Mouse (Mus musculus): ENCODE results near the gene Tspan14.

Tspan14 gene

DNA sequence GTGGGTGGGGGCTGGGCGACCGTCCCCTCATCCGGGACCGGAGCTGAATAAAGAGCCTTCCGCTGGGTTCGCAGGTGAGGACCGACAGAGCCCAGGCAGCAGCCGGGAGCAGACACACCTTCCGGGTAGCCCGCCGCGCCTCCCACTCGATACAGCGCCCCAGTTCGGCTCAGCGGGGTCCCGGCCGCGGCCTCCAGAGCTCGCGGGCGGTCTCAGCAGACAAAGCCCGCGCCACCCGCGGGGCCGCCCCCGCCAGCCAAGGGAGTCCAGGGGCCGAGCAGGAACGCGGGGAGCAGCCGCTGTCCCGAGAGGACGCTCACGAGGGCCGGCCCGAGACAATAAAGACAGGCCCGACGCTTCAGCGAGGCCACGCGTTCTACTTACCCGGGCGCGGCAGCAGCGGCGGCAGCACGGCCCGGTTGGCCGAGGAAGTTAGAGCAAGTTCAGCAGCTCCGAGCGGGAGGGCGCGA, at the start of gene Tspan14:
TSS of gene Tspan14 (minus strand) at position 416 of the 470 bp plus-strand sequence.
- DNase-seq (ENCODE audit: low spot score), result no peak

DNA sequence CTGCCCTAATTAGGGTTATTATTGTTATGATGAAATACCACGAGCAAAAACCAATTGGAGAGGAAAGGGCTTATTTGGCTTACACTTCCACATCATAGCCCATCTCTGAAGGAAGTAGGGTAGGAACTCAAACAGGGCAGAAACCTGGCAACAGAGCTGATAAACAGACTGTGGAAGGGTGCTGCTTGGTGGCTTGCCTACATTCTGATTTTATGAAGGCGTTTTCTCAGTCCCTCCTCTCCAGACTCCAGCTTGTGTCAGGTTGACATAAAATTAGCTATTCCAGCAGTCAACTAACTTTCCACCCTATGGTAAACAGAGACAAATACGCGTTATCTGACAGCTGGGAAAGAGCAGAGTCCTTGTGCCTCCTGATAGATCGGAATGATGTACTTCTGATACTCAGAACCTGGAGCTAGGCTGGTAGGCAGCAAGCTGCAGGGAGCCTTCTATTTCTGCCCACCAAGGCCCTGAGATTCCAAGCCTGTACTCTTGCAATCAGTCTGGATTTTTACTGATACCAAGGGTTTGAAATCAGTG, 48.2 kb upstream of the Tspan14 start:
- DNase-seq (ENCODE audit: low spot score), result no peak

DNA sequence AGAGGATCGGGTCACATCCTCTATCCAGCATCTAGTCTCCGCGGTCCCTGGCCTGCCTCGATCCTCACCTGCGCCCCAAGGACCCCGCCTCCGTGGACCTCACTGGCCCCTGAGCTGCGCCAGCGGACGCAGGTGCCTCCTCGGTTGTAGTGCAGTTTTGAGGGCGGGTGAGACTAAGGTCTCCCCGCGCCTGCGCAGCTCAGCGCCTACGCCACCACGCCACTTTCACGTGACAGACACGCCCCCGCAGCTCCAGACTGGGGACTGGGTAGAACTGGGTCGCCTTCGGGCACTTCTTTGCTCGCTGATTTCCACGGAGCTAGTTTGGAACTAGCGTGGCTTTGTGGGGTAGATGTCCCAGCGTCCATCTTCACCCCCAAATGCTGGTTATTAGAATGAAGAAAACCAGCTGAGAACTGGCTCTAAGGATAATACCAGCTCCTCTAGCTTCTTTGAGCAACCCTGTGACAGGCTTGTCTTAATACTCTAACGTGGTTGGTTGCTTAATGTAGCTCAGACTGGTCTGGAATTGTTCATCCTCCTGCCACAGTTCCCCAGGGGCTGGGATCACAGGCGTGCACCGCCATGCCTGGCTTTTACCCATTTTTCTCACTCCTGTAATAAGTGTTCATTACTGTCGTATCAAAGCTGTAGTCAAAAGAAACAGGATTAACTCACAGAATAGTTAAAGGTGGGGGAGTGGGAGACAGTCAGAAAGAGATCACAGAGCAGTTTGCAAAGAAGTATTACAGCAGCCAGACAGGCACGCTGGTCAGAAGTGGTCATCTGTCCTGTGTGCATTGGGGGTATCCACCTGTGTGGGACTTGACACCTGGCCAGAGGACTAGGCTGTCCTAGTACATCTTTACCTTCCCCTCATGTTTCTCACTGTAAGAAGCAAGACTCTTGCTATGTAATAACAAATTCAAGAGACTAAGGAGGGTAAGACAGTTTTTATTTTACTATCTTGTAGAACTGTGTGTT, 47.3 kb upstream of the Tspan14 start, which contains the start of gene Fam213a:
TSS of gene Fam213a (minus strand) at position 159 of the 984 bp plus-strand sequence.
- DNase-seq (ENCODE audit: low spot score), result peak; percentile 83

DNA sequence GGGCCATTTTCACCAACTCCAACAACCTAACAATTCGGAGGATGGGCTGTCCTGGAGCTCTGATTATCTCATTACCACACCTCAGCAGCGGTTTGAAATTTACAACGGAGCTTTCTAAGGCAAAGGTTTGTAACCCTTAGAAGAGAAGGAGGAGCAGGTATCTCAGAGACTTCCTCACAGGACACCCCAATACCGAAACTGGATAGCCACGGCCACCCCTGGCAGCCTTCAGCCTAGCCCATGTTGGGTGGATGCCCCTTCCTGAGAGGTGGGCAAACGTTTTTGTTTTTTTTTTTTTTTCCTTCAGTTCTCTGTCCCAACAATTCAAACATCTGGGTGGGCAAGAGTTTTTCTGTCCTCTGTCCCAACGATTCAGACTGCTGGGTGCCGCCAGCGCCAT, 46.5 kb upstream of the Tspan14 start:
- no peak for DNase-seq (ENCODE audit: low spot score)

DNA sequence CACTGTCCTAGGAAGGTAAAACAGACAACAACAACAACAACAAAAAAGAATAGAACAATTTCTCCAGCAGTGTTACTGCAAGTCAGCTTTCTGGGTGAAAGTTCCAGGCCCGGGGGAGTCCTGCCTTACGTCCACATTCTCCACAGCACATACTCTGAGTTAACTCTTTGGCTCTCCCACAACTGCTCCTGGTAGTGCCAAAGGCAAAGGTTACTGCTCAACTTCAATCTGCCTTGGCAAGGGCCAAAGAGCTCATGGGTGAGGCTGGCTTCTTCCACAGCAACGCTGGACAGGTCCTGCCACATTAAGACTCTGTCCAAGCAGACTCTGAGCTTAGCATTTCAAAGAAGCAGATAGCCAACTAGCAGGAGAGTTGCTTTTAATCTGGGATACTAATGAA, 45.3 kb upstream of the Tspan14 start:
- no peak for DNase-seq (ENCODE audit: low spot score)

DNA sequence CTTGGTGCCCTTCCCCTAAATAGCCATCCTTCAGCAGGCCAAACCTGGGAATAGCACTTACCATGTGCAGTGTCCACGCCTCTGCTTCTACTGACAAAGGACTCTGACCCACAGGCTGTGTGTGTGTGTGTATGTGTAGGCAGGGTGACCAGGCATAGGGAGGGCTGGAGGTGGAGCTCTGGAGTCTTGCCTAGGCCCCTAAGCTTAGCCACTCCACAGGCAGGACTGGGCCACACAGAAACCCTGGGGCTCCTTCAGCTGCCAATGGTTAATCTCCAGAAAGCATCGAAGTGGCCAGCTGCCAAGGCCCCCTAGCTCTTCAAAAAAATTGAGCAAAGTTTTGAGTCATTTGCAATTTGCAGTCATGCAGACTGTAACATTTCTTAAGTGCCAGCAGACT, 41.5 kb upstream of the Tspan14 start:
- DNase-seq (ENCODE audit: low spot score), result no peak

DNA sequence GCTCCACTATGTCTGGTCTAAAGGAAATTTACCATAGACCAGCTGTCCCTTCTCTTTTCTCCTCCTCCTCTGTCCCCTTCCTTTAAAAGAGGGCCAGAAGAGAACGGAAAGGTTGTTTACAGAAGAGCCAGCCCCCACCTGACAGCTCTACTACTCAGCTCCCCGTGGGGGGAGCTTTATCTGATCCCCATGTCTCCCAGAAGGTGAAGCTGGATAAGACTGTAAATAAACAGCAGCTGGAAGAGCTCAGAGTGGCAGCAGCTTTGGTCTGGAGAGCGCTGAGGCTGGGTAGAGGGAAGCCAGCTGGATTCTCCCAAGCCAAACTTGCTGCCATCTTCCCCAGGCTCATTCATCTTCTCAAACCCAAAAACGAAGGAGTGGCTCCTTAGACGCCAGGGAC, 41.0 kb upstream of the Tspan14 start:
- DNase-seq (ENCODE audit: low spot score), result no peak

DNA sequence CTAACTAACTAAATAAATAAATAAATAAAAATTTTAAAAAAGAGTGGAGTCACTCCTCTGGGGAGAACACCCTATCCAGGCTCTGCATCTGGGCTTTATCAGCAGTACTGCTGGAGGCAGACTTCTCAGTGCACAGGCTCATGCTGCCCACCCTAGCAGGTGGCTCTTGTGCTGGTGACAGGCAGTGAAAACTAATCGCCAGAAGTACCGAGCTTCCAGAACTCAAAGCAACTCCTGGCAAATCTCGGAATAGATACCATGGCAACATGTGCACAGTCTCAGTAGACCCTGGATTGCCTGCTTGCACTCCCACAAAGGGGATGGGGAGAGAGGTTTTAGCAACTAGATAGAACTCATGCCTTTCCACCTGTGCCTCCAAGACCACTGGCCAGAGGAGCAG, 40.3 kb upstream of the Tspan14 start:
- DNase-seq (ENCODE audit: low spot score), result no peak

DNA sequence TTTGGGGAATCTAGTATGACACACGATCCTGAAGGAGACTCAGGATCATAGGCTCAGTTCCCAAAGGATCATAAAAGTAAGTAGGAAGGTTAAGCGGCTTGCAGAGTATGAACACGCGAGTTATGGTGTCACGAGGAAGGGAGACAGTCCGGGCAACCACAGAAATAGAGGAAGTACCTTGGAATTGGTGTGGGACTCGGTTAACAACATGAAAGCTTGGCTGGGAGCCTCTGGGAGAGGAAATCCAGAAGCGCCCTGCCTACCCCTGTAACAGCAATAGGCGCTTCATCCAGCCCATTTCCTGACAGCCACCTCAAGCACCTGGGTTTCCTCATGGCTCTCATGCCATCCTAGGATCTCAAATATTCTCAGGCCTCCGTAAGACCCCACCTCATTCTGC, 39.7 kb upstream of the Tspan14 start:
- no peak for DNase-seq (ENCODE audit: low spot score)

DNA sequence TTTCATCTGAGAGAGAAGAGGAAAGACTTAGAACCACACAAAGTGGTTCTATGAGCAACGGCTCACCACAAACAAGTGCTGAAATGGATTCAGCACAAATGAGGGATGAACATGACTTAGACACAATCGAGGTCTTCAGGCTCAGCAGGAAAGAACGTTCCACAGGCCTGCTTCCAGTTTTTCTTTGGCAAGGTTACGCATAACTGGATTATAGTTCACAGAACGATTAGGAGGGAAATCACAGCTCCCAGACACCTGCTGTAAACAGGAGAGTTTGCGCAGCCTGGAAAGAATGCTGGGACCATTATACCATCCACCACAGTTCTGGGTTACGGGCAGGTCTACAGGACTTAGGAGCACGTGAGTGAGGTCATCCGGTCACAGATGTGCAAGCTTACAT, 39.1 kb upstream of the Tspan14 start:
- DNase-seq (ENCODE audit: low spot score), result no peak

DNA sequence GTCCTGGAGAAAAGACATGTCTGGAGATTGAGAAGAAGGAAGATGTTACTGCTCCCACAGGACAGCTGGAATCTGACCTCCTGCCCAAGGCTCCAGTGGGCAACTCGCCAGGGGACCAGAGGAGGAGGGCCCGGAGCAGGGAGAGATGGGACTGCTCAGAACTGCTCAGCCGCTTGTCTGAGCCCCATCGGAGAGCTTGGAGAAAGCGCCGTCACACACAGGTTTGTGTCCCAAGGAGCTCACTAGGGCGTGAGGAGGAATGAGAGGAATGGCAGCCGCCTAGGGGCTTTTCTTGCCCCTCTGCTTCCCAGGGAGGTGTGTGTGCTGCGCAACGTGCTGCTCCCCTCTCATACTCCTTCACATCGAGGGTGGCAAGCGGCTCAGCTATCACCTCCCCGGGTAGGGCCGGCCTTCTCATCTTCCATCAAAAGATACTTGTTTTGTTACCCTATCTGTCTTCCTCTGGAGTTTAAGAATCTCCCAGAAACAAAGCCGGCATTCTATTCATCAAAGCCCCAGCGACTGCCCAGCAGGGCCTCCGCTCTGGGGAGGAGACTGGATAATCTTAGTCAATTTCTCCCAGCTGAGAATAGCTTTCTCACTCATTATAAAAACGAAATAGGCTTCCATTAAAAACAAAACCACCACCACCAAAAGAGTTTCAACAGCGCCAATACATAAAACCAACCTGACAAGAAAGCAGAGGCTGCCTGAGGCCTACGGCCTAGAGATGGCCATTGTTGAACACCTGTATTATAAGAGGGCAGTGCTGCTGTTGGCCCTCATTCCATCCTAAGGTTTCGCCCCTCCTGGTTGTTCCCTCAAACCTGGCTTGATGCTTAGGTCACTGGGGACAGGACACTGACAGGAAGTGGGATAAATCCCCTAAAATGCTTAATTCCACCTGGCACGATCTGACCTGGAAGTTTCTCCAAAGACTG, 37.9 kb upstream of the Tspan14 start:
- peak; percentile 48 for DNase-seq (ENCODE audit: low spot score)

DNA sequence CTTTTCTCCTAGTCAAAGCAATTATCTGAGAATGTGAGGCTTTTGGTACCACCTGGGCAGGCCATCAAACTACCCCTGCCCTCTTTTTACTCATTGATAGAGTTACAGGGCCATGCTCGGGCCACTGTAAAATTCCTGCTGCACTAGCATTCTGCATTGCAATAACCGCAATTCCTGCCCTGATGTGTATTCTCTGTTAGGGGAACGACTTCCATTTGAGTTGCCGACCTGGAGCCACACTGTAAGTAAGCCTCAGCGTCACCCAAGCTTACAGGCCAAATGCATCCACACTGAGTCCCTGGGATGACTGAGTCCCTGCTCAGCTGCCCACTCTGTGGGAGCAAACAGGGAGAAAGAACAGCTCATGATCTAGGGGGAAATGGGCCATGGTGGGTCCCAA, 35.0 kb upstream of the Tspan14 start:
- DNase-seq (ENCODE audit: low spot score), result no peak

DNA sequence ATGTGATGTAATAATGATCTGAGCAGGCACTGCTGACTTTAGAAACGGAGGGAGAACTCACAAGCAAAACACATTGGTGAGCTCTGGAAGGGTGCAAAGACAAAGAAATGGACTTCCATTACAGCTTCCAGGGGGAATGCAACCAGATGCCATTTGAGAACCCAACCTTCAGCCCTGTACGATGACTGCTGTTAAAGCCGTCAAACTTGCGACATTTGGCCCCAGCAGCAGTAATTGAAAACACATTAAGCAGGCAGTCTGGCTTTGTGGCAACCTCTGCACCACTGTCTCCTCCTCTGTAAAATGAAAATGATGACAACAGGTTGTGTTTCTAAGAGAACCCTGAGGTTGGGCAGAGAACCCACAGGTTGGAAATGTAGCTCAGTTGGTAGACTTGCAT, 34.2 kb upstream of the Tspan14 start:
- no peak for DNase-seq (ENCODE audit: low spot score)

DNA sequence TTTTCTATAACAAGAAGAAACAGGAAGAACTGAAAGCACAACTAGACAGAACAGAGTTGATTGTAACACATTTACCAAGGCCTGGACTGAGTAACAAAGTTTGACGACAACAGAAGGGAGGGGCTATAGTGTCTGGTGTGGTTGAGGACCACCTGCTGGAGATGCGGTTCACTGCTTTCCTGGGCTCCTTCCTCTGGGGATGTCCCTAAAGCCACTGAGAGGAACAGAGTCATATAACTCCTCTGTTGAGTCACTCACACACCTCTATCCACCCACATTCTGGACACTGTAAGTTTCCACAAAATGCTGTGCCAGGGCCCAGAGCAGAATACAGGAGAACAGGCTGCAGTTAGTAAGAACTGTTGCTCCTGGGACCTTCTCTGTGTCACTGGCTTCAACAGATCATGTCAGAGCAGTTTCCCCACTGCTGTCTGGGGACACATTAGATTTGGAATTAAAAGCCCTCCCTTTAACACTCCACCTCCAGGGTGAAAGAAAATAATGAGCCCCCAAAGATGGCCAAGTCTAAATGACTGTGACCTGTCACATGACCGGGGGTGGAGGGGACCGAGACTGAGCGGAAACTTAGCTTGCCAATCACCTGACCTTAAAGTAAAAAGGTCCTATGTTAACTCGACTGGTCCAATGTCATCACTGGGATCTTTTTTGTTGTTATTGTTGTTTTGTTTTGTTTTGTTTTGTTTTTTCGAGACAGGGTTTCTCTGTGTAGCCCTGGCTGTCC, 33.5 kb upstream of the Tspan14 start:
- no peak for DNase-seq (ENCODE audit: low spot score)

DNA sequence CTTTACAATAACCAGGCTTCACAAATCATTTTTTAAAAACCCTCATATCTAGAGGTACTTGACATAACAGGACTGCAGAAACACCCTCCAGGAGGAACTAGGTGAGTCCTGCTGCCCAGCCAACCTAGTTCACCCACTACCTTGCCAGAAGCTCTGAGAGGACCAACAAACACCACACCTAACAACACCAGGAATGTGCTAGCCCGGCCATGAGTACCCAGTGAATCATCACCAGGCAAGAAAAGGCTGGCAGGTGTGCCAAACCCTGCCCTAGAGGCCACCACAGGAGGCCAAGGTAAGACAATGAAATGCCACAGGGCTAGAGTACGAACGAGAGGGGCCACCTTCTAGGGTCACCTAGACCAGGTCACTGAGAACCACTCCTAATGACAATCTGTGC, 29.6 kb upstream of the Tspan14 start:
- peak; percentile 15 for DNase-seq (ENCODE audit: low spot score)

DNA sequence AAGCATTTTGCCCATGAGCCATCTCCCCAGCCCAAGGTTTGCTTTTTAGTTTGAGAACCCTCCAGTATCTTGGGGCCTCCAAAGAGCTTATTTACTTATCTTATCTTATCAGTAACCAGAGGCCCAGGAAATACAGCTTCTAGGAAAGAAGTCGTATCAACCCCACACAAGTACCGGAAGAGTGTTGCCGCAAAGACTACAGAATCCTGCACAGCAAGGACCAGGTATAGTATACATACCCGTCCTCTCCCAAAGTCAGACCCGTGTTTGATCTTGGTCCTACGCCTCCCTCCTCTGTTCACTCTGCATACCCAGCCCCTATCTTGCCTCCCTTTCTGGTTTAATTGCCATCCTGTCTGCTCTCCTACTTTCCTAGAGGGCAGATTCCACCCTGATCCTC, 25.9 kb upstream of the Tspan14 start:
- DNase-seq (ENCODE audit: low spot score), result no peak

DNA sequence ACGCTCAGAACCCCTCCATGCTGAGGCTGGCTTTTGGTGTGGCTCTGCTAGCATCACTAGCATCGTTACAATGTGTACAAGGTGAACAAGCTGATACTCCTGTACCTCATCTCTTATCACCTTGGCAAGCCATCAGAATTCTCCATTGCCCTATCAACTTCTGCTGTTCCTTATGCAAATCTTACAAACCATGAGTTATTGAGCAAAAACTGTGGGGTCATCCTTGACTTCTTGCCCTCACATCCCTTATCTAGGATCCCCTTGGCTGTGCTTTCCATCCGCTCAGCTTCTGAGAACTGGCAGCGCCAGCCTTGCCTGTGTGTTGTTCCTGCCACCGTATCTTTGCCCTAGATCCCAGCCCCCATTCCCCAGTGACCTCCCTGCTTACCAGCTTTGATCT, 22.2 kb upstream of the Tspan14 start:
- no peak for DNase-seq (ENCODE audit: low spot score)

DNA sequence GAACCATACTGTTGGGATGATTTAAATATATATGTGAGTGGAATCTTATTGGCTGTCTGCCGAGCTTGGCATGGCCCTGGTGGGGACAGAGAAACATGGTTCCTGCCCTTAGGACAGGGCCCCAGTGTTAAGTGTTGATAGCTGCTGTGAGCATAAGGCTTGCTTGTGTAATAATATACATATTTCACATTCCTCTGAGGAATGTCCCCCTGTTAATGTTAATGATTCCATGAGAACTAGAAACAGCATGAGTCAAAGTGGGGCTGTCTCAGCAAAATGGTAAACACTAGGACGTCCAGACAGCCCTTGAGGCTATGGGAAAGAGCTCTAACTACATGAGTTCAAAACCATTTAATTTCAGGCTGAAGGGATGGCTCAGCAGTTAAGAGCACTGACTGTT, 20.6 kb upstream of the Tspan14 start:
- DNase-seq (ENCODE audit: low spot score), result no peak

DNA sequence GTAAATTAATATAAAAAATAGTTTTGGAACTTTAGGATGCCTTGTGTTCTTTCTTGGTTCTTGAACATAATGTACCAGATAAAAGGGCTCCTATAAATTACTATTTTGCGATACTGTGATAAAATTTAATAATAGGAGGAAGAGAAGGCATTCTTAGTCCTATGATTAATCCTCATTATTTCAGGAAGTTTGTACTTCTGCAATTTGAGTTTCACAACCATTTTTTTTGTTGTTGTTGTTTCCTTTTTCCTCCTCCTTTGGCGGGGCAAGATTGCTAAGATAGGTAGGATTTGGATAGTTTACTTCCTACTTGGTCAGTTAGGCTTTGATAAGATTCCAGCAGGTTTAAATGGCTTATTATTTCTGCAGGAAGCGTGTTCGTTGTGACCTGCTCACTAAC, 19.0 kb upstream of the Tspan14 start:
- DNase-seq (ENCODE audit: low spot score), result no peak

DNA sequence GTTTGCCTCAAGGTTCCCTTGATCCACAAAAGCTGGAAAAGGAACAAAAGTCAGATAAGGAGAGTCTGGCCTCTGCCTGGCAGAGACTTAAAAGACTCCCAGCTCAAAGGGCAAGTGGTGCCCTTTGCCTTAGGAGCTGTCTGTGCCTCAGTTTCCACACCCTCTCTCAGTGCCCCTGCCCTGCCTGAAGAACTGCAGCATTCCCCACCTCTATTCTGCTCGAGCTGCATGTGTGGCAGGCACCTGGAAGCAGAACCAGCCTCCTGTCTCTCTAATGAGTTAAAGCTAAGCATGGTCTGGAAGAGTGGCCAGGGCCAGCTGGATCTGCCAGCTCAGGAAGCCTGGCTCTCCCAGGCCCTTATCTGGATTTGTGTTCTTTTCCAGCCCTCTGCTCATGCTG, 13.1 kb upstream of the Tspan14 start:
- no peak for DNase-seq (ENCODE audit: low spot score)

DNA sequence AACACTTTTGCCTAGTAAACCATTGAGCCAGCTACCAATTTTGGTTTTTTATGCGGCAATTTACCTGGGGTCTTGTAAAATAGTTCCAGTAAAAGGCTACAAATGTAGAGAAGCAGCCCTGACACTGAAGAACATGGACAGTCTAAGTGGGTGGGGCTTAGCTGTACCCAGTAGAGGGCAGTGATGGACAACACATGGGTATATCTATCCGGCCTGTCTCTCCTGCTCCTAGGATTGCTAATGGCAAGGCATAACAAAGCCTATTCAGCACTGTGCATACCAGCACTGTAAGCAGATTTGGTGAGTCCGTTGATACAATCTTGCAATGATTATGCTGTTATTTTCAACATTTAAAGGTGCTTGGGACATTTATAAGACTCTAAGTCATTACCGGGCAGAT, 12.4 kb upstream of the Tspan14 start:
- DNase-seq (ENCODE audit: low spot score), result peak; percentile 43
